Mouse (Mus musculus): ENCODE measurements at regions not wholly inside any gene's neighbourhood (a gene's known extent, or its start where the extent isn't known, plus 50 kb on each side); places are given as distances from the start of the nearest gene placed in this dataset.

- no peaks in the 10 kb centered on the region for H3K79me2 ChIP-seq (ENCODE audit: inconsistent target)
- no peak overlapping the region for H3K27ac ChIP-seq
- no peaks in the 10 kb centered on the region for H3K36me3 ChIP-seq (ENCODE audit: inconsistent target)
- no peak overlapping the region for H3K4me3 ChIP-seq (ENCODE audit: inconsistent target)
- WGBS (ENCODE audit: missing documents) = 89% methylated on average over 1 of the region's 1 CpGs
These were observed 99.6 kb downstream of the Cxcl12 start for GRCm38 (mm10) chr6:117267906-117268305.

DNA sequence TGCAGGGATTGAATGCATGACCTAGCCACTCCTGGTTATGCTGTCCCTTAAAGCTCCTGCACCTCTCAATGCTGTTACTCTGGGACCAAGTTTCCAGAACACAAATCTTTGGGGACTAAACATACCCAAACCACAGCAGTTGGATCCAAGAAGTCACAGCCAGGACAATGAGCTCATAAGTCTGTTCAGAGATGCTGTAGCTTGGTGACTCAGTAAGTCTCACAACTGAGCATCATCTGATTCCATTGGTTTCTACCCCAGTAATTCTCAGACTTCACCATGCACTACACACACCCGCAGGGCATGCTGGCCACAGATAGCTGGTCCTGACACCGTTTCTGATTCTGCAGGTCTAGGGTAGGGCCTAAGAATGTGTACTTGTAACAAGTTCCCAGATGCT lies 100.0 kb downstream of the Cxcl12 start:
- no peak overlapping the region for H3K4me3 ChIP-seq (ENCODE audit: inconsistent target)
- no peak overlapping the region for H3K27ac ChIP-seq
- WGBS (ENCODE audit: missing documents) = 89% methylated on average over 2 of the region's 2 CpGs
- H3K36me3 ChIP-seq (ENCODE audit: inconsistent target) = no peaks in the 10 kb centered on the region
- H3K79me2 ChIP-seq (ENCODE audit: inconsistent target) = no peaks in the 10 kb centered on the region

GRCm38 (mm10) chr6:117270261-117270660 lies 101.9 kb downstream of the Cxcl12 start:
- H3K27ac ChIP-seq = no peak overlapping the region
- no peak overlapping the region for H3K4me3 ChIP-seq (ENCODE audit: inconsistent target)
- no peaks in the 10 kb centered on the region for H3K79me2 ChIP-seq (ENCODE audit: inconsistent target)
- H3K36me3 ChIP-seq (ENCODE audit: inconsistent target) = no peaks in the 10 kb centered on the region
- WGBS (ENCODE audit: missing documents) = 47% methylated on average over 2 of the region's 3 CpGs

DNA sequence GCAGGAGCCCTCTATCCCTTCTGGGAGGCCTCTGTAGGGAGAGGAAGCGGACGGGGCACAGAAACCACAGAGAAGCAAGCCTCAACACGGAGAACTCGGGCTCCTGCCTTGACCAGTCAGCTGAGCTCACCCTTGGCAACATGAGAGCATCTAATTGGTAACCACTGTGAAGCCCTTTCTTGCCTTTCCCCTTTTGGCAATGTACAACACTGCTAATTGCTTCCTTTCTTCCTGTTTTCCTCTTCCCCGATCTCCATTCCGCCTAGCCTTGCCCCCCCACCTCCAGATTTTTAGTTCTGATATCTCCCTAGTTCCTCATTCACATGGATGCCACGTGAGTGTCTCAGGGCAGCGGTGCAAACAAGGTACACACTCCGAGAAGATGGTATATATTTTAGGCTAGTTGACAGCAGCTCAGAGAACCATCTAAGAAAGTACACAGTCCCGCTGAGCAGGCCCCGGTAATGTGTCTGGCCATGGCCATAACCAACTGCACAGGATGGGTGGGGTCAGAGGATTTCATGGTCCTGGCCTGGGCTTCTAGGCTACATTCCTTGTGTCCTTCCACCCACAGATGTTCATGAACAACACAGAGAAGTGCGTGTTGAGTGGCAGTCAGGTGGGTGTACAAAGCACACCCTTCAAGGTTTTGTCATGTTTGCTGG lies 103.4 kb downstream of the Cxcl12 start:
- 12% methylated on average over 12 of the region's 12 CpGs for WGBS (ENCODE audit: missing documents)
- Histone ChIP-seq H3K79me2 (ENCODE audit: inconsistent target) (no peaks in the 10 kb centered on the region), H3K36me3 (ENCODE audit: inconsistent target) (no peaks in the 10 kb centered on the region), H3K27ac (no peak overlapping the region), H3K4me3 (ENCODE audit: inconsistent target) (no peak overlapping the region)

DNA sequence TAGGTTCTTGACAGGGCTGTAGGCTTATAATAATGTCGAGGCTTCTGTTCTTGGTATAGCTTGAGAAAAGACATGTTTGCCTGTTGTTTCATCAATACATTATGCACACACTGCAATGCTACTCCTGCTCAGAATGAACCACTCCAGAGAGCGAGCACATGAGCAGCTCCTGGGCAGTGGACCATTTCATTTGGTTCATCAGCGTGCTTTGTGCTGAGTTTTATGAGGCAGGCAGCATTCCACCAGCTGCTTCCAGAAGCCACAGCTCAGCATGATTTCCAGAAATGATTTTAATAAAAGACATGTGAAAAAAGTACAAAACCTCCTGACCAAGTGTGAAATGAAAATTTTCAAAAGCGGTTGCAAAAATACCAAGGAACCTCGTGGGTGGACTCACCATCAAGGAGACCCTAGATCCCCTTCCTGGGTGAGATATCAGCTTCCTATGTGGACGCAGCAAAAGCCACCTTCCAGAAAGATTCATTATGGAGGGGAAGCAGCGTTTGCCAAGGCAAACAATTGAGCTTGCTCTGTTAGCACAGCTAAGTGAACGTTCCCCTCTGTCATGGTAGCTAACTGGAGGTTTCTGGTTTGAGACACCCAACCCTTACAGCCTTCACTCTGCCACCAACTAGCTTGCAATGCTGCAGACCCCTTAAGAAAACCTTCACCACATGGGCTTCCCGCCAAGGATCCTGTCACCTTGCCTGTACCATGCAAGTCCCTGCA lies 104.1 kb downstream of the Cxcl12 start:
- no peaks in the 10 kb centered on the region for H3K36me3 ChIP-seq (ENCODE audit: inconsistent target)
- no peaks in the 10 kb centered on the region for H3K79me2 ChIP-seq (ENCODE audit: inconsistent target)
- no peak overlapping the region for H3K4me3 ChIP-seq (ENCODE audit: inconsistent target)
- H3K27ac ChIP-seq = no peak overlapping the region
- 76% methylated on average over 9 of the region's 9 CpGs for WGBS (ENCODE audit: missing documents)

DNA sequence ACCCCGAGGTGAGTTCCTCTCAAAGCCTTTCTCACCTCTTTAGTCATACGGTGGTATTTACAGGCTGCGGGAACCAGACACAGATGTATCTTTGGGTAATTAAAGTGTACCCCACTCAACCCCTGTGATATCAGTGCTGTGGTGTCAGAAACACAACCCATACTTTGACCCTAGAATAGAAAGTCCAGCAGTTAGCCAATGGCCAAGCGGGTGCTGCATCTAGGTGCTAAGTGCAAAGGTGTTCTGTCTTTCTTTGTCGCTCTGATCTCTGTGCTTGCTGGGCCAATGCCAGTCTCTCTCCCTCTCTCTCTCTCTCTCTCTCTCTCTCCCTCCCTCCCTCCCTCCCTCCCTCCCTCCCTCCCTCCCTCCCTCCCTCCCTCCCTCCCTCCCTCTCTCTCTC lies 107.6 kb downstream of the Cxcl12 start:
- Histone ChIP-seq H3K36me3 (ENCODE audit: inconsistent target) (no peaks in the 10 kb centered on the region), H3K79me2 (ENCODE audit: inconsistent target) (no peaks in the 10 kb centered on the region), H3K4me3 (ENCODE audit: inconsistent target) (no peak overlapping the region), H3K27ac (no peak overlapping the region)
- WGBS (ENCODE audit: missing documents) = 90% methylated on average over 5 of the region's 5 CpGs

DNA sequence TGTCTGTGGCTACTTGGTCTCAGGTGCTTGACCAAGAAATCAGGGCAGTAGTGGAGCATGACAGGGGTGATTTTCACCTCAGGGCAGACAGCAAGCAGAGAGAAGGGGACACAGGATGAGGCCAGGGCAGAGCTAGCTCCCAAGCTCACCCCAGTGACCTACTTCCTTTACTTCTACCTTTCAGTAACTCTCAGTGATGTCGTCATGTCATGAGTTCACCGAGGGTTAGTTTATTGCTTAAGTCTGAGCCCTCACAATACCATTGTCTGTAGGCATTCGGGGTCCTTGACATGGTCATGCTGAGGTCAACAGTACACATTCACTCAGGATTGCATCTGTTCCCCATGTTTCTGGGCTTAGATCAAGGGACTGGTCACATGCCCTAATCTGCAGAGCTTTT lies 108.5 kb downstream of the Cxcl12 start:
- H3K79me2 ChIP-seq (ENCODE audit: inconsistent target) = no peaks in the 10 kb centered on the region
- H3K36me3 ChIP-seq (ENCODE audit: inconsistent target) = no peaks in the 10 kb centered on the region
- 57% methylated on average over 3 of the region's 3 CpGs for WGBS (ENCODE audit: missing documents)
- H3K4me3 ChIP-seq (ENCODE audit: inconsistent target) = no peak overlapping the region
- H3K27ac ChIP-seq = no peak overlapping the region

- H3K4me3 ChIP-seq (ENCODE audit: inconsistent target) = no peak overlapping the region
- H3K27ac ChIP-seq = no peak overlapping the region
- no peaks in the 10 kb centered on the region for H3K36me3 ChIP-seq (ENCODE audit: inconsistent target)
- no peaks in the 10 kb centered on the region for H3K79me2 ChIP-seq (ENCODE audit: inconsistent target)
These were observed 111.0 kb downstream of the Cxcl12 start for GRCm38 (mm10) chr6:117279297-117279696.

DNA sequence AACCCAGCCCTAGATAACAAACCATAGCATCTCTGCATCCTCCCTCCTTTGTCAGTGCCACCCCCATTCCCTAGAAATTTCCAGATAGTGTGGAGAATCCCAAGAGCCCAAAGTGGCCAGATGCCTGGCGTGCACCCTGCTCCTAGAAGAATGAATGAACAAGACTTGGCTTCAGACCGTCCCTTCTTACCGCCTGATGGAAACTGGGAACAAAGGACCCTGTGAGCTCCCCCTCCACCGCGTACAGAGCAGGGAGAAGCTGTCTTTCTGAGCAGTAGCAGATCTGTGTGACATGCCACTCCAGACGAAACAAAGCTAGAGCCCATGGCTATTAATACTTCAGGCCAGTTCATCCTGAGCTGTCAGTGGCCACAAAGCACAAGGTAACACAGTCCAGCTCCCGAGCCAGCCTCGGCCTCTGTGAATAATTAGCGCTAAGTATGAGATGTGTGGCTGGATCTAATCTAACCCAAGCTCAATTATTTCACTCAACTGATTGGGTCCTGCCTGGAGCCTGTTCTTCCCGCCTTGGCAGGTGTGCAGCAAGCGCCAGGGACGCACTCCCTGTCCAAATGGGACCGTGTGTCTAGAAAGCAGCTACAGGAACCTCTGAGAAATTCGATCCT lies 111.6 kb downstream of the Cxcl12 start:
- H3K36me3 ChIP-seq (ENCODE audit: inconsistent target) = no peaks in the 10 kb centered on the region
- WGBS (ENCODE audit: missing documents) = 85% methylated on average over 14 of the region's 14 CpGs
- H3K4me3 ChIP-seq (ENCODE audit: inconsistent target) = no peak overlapping the region
- H3K27ac ChIP-seq = no peak overlapping the region
- H3K79me2 ChIP-seq (ENCODE audit: inconsistent target) = no peaks in the 10 kb centered on the region

DNA sequence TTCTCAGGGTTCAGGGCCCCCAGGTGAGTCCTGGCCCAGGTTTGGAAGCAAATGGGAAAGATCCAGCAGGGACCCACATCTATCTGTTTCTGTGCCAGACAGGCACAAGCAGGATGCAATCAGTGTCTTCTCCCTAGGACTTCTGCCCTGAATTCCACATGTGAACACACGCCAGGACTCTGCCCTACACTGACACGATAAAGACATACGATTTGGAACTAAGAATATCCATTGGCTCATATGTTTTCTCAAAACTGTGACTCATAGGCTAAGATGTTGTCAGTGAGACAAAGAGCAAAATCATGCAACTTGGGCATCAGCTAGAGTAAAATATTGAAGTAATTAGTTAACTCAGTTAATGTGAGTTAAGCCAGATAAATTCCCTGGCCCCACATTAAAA lies 112.6 kb downstream of the Cxcl12 start:
- Histone ChIP-seq H3K79me2 (ENCODE audit: inconsistent target) (no peaks in the 10 kb centered on the region), H3K4me3 (ENCODE audit: inconsistent target) (no peak overlapping the region), H3K27ac (no peak overlapping the region), H3K36me3 (ENCODE audit: inconsistent target) (no peaks in the 10 kb centered on the region)
- 98% methylated on average over 3 of the region's 3 CpGs for WGBS (ENCODE audit: missing documents)

DNA sequence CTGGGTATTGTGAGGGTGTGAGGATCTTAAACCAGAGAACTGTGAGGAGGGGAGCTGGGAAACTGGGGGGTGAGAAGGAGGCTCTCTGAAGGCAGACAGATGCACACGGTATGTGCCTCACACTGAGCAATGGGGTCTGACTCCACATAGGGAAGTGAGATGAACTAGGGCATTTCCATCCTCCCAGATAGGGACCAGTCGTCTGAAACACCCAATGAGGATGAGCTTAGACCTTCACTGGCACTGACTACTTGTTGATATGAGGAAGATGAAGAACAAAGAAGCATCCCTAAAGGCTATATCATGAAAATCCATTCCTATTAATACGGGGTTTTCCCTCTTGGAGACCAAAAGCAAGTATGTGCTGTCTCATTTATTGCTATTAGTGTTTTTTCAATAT lies 115.3 kb downstream of the Cxcl12 start:
- WGBS (ENCODE audit: missing documents) = 78% methylated on average over 3 of the region's 3 CpGs
- H3K79me2 ChIP-seq (ENCODE audit: inconsistent target) = no peaks in the 10 kb centered on the region
- H3K36me3 ChIP-seq (ENCODE audit: inconsistent target) = no peaks in the 10 kb centered on the region
- no peak overlapping the region for H3K4me3 ChIP-seq (ENCODE audit: inconsistent target)
- no peak overlapping the region for H3K27ac ChIP-seq

DNA sequence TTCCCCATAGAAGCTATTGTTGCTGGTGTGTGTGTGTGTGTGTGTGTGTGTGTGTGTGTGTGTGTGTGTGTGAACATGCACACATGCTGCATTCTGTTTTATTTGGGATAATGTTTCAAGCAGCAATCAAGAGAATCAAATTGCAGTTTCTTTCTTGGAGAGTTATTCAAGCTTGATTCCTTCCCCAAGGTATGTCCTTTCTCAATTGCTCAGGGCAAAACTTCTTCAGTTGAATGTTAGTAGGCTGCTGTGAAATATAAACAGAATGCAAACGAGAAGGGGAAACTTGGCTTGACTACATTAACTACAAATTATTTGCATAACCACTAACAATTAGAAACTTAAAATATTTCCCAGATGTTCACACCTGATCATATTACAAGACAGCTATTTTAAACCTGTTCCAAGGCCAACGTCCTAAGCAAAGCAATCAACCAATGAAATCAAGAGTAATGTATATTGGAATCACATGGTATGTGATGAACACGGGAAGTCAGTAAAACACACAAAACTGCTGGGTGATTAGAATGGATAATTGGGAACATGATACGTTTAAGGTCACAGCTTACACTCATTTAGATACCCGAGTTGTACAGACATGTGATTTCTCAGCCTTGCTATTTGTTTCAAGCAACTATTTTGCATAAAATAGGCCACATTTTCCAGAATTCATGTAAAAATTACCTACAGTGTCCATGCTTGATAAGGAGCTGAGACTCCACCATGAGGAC lies 116.2 kb downstream of the Cxcl12 start:
- Histone ChIP-seq H3K36me3 (ENCODE audit: inconsistent target) (no peaks in the 10 kb centered on the region), H3K27ac (no peak overlapping the region), H3K79me2 (ENCODE audit: inconsistent target) (no peaks in the 10 kb centered on the region), H3K4me3 (ENCODE audit: inconsistent target) (no peak overlapping the region)
- WGBS (ENCODE audit: missing documents) = 82% methylated on average over 5 of the region's 5 CpGs

GRCm38 (mm10) chr6:117287396-117287795 lies 119.1 kb downstream of the Cxcl12 start:
- 30% methylated on average over 5 of the region's 5 CpGs for WGBS (ENCODE audit: missing documents)
- Histone ChIP-seq H3K27ac (no peak overlapping the region), H3K79me2 (ENCODE audit: inconsistent target) (no peaks in the 10 kb centered on the region), H3K4me3 (ENCODE audit: inconsistent target) (no peak overlapping the region), H3K36me3 (ENCODE audit: inconsistent target) (no peaks in the 10 kb centered on the region)

- H3K79me2 ChIP-seq (ENCODE audit: inconsistent target) = no peaks in the 10 kb centered on the region
- 75% methylated on average over 8 of the region's 9 CpGs for WGBS (ENCODE audit: missing documents)
- H3K4me3 ChIP-seq (ENCODE audit: inconsistent target) = no peak overlapping the region
- no peak overlapping the region for H3K27ac ChIP-seq
- no peaks in the 10 kb centered on the region for H3K36me3 ChIP-seq (ENCODE audit: inconsistent target)
These were observed 125.6 kb downstream of the Cxcl12 start for GRCm38 (mm10) chr6:117293780-117294465.
